Mouse (Mus musculus) ZHBTc4 (cell line): ENCODE results near the gene Naif1.

ENCODE experiments used
- DNase-seq: peaks from one replicate; pipeline ENCODE4 v3.0.0-alpha.2; 2011; ENCODE audit warnings: low read depth, low spot score

Naif1 gene

DNA sequence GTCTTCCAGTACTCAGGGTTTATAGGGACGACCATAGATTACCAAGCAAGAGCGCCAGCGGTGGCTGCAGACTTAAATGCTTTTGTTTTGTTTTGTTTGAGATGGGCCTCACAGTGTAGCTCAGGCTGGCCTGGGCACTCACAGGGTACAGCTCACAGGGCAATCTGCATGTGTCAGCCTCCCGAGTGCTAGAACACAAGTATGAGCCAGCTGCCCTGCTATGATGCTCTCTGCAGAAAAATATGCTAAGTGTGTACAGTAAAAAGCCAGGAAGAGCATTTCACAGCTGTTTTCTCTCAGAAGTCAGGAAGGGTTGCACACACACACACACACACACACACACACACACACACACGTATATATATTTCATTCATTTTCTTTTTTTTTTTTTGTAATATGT is 50.2 kb downstream of the Naif1 start:
- DNase-seq: no peak

DNA sequence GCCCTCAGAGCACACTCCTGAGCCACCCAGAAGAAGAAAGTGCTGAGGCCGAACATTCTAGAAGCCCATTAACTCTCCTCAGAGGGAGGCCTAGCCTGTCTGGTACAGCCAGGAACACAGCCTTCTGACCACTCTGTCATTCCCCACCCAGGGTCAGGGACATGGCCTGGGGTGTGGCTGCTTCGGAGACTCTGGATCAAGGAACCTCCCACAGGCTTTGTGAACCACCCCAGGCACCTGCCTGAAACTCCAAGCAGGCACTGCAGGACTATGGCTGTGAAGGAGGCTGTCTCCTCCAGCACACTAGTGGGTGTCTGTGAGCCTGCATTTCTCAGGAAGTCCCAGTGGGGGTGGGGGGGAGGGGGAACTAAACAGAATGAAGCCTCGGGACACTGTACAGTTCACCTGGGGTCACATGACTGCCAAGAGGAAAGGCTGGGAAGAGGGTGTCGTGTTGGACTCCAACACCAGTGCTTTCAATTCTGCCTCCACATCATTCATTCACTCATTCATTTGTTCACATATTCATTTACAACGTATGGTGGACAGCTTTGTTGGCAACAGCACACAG is 51.6 kb downstream of the Naif1 start:
- peak; percentile 74 for DNase-seq

DNA sequence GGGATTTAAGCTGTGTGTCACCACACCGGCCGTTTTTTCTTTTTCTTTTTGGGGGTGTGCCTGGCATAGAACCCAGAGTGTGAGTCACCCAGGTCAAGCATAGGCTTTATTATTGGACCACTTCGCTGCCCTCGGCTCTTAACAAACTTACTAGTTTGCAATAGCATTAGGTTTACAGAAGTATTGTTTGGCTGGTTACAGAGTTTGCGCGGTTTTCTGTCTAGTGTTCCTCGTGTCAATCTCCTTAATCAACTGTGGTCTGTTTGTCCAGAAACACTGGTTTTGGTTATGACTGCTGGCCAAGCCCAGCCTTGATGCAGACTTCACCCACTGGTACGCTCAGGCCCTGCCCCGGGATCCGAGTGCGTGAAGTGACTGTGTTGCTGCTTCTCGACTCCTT is 52.6 kb downstream of the Naif1 start:
- no peak for DNase-seq

DNA sequence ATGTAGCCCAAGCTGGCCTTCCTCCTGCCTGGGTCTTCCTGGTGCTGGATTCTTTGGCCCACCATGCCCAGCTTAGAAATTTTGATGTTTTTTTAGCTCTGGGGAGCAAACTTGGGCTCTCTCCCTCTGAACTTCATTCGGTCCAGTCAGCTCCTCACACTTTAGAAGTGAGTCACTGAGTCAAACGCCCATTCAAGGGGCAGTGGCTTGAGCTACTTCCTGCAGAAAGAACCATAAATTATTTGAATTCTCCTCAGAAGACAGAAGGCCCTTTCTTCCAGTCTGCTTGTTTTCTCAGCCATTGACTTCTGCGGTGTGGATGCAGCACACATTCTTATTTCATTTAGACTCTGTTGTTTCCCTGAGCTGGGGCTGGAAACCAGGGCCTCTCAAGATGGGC is 53.3 kb downstream of the Naif1 start:
- DNase-seq: no peak

DNA sequence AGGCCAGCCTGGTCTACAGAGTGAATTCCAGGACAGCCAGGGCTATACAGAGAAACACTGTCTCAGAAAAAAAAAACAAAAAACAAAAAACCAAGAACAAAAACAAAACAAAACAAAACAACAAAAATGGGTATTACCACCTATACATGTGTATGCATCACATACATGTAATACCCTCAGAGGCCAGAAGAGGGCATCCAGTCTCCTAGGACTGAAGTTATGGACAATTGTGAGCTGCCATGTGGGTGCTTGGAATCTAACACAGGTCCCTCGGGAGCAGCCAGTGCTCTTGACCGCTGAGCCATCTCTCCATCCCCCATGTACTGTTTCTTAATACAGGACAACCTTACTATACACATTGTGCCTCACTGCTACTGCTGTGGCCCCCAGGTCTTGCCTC is 55.3 kb downstream of the Naif1 start:
- DNase-seq: peak; percentile 57
